Mouse (Mus musculus): ENCODE data around the gene Ubac2.

The Ubac2 gene

DNA sequence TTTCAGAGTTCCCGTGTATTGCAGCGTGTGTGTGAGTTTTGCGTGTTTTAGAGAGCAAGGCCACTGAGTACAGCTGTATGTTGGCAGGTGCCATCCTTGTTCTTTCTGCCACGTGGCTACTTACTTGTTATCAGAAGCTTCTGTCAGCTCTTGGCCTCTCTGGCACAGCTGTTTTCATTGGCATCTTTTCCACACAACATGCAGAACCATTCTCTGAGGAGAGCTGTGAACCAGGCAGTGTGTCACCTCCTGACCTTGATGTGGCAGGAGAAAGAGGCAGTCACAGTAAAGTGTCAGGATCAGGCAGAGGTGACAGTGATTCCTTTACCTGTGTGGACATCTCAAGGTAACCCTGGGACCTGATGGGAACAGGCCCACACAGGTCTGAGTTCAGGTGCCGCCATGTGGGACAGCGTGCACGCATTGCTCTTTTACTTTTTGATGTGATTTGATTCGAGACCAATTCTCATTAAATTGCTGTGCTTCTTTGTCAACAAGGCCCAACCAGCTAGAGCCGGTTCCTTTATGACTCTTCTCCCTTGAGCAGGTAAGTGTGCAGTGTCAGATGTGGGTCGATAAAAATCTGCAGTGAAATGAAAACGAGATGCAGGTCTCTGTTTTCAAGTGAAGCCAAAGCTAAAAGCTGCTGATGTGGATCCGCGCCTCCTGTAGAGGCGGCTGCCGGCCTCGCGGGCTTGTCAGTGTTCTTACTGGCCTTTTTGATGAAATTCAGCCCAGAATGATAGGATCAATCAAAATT is 122.1 kb downstream of the Ubac2 start:
- DNase-seq (ENCODE audit: low read depth, low spot score), result no peak

DNA sequence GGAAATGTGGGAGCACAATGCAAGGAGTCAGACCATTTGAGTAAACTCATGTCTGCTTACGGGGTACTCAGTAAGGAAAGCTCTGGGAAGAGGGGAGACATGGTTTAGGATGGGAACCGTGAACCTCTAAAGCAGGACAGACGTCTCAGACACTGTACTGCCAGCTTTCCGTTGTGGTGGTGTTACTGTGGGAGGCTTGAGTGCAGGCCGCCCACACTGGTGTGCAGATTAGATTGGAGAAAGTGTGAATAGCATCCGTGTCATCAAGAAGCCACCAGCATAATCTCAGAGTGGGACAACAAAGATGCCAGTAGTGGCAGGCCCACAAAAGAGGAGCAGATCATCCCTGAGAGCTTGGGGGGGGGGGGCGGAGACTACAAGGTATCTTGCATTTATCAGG is 123.8 kb downstream of the Ubac2 start:
- DNase-seq (ENCODE audit: low read depth, low spot score), result no peak

DNA sequence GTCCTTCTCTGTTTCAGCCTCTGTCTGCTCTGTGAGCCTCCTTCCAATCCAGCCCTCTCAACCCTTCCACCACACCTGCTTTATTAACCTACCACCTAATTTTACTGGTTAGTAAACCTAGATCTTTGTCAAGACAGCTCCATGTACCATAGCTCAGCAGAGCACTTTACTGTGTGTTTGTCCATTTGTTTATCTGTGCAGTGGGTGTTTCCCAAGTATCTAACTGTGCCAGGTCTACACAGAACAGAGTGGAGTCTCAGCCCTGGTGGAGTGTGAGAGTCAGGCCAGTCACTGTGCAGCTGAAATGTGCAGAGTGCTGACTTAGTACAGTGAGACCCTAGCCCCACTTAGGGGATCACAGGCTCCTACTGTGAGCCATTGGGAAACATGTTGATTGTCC is 125.4 kb downstream of the Ubac2 start:
- no peak for DNase-seq (ENCODE audit: low read depth, low spot score)

DNA sequence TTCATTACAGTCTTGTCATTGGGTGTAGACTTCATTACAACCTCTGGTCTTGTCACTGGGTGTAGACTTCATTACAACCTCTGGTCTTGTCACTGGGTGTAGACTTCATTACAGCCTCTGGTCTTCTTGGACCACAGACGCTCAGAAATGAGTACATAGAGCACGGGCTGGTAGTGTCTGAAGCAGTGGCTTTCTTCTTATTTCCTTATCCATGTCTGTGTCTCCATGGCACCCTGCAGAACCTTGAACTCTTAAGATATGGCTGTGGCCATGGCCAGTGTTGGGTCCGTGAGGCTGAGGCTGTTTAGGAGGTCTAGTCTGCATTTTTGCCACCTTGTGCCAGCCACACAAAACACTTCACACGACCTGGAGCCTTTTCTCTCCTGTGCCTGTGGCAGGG is 129.8 kb downstream of the Ubac2 start:
- DNase-seq (ENCODE audit: low read depth, low spot score), result no peak

DNA sequence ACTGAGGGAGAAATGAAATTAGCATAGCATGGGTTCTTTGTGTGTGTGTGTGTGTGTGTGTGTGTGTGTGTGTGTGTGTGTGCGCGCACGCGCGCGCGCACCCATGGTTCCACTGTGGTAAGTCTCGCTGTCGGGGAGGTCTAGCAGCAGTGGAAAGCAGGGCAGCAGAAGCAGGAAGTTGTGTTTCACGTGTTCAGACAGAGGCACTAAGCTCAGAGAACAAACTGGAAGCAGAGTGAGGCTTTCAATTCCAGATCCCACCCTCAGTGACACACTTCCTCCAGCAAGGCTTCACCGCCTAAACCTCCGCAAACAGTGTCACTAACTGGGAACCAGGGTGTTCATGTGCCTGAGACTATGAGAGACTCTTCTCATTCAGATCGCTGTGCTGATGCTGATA is 131.1 kb downstream of the Ubac2 start:
- DNase-seq (ENCODE audit: low read depth, low spot score), result no peak

DNA sequence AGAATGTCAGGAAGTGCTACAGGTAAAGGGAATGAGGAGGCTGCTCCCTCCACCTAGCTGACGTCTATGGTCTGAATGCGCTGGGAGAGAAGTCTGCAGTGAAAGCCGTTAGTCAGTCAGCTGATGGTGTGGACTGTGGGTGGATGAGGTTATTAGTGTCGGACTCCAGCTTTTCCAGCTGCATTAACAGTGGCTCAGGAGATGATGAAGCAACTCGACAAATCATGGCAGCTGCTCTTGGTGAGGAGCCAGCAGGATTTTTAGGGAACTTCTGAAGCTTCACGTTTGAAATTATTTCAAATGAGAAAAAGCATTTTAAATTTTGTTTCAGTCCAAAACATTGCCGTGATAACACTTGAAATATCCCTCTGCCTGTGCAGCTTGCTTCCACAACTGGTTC is 131.9 kb downstream of the Ubac2 start:
- no peak for DNase-seq (ENCODE audit: low read depth, low spot score)

DNA sequence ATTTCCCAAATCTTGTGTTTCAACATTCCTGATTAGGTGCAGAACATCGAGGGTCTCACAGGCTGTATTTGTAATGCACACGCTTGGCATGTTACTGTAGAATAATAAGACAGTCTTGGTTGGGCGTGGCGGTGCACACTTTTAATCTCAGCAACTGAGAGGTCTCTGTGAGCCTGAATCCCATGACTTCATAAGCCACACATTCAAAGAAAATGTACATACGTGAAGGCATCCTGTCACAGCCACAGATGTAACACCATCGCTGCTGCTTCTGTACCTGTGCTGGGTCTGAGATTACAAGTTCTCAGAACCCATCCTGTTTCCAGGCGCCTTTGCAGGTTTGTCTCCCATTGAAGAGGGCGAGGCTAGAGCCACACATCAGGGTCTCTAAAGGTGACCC is 133.3 kb downstream of the Ubac2 start:
- DNase-seq (ENCODE audit: low read depth, low spot score), result no peak

DNA sequence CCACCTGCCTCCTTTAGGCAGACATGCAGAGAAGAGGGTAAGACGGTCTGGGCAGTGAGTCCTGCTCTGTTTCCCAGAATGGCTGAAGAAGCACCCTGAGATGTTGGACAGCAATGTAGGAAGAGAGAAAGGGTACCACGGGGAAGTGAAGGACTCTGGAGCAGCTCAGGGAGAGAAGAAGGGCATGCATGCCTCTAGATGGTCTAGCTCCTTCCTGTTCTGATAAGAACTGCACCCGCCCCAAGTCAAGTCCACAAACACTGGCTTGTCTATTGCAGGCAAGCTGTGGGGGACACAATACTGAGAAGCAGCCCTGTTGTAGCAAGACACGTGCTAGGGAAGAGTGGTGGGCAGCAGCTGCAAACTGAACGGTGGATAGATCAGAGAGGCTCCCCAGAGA is 133.8 kb downstream of the Ubac2 start:
- DNase-seq (ENCODE audit: low read depth, low spot score), result no peak

DNA sequence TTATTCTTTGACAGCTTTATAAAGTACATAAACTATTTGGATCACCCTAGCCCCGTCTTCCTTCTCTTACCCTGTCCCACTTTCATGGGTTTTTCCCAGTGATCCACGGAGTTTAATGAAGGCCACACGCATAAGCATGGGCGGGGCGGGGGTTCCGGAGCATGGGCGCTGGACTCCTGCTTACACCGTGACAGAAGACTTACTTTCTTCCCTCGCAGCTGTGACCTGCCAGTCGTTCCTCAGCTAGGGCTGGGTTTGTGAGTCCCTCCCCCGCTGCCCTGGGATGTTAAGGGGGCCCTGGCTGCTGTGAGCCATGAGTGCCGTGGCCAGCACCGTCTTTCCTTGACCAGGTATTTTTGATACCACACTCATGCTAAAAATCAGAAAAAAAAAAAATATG is 134.4 kb downstream of the Ubac2 start:
- no peak for DNase-seq (ENCODE audit: low read depth, low spot score)

DNA sequence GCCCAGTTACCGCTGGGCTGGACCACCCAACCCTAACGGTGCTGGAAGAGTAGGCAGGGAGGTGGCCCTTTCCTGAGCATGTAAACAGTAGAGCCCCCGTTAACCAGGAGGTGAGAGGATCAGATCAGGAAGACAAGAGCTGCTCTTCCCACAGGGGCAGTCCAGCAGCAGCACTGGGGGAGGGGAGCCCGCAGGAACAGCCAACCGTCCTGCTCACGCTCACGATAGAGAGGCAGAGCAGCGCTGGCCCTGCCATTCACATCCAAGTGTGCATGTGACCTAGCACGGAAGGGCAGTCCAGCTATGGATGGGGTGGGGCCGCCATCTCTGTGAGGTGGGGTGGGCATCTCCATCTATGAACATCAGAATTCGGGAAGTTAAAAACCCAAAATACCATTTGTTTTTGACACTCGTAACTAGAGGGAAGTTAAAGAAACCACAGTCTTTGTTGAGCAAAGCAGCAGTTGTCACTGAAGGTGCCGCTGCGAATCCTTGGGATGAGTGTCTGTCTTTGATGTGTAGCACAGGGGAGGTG is 135.1 kb downstream of the Ubac2 start:
- no peak for DNase-seq (ENCODE audit: low read depth, low spot score)

DNA sequence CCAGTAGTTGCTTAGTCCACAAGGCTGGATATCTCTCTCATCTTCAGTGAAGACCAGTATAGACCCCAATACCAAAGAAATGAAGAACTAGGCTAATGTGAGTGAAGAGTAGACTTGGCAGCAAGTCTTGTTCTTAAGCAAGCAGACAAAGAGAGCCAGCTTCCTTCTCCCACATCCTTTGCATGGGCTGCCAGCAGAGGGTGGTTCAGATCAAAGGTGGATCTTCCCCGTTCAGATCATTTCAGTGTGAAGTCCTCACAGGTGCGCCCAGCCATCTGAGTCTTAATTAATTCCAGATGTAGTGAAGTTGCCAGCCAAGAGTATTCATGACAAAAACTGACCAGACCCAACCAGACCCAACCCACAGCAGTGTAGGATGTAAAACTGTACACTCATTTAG is 139.5 kb downstream of the Ubac2 start:
- DNase-seq (ENCODE audit: low read depth, low spot score), result no peak

DNA sequence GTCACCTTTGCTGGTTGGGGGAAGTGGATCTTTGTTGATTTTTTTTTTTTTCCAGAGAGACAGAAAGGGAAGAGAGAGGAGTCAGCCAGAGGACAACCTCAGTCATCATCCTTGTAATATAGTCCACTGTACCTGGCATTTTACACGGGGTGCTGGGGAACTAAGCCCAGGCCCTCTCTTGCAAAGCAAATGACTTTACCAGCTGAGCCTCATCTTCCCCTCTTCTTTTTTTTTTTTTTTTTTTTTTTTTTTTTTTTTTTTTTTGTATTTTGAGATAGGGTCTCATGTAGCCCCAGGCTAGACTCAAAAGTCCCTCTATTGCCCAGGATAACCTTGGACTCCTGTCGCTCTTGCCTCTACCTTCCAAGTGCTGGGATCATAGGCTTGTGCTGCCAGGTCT is 141.0 kb downstream of the Ubac2 start:
- no peak for DNase-seq (ENCODE audit: low read depth, low spot score)

DNA sequence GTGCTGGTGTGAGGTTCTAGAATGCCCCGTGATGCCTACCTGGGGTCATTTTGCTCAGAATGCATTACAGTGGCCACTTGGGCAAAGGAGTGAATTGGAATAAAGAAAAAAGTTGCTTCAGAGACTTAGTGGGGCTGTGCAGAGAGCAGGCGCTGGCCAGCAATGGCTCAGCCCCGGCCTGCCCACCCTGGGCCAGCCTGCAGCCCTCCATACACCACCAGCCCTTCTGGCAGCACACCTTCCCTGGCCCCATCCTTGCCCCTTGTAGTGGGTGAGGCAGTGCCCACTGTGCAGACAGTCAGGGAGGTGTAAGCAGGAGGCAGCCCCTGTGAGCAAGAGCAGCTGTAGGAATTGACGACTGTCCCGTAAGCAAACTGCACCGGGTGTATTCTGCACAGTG is 142.1 kb downstream of the Ubac2 start:
- DNase-seq (ENCODE audit: low read depth, low spot score), result no peak

DNA sequence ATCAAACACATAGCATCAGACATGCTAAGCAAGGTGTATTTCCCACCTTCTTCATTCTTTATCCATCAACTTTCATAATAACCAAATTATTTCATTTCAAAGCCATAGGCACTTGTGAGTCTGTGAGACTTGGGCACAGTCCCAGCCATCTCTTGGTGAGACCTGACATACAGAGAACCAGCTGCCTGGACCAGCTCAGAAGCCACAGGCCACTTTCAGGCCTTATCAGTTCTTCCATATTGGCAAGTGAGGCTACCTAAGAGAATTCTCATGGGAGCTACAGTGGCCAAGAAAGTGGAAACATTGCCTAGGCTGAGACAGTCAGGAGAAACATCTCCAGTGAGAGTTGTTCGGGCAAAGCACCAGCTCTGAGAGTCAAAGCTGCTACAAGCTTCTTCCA is 144.6 kb downstream of the Ubac2 start:
- no peak for DNase-seq (ENCODE audit: low read depth, low spot score)

DNA sequence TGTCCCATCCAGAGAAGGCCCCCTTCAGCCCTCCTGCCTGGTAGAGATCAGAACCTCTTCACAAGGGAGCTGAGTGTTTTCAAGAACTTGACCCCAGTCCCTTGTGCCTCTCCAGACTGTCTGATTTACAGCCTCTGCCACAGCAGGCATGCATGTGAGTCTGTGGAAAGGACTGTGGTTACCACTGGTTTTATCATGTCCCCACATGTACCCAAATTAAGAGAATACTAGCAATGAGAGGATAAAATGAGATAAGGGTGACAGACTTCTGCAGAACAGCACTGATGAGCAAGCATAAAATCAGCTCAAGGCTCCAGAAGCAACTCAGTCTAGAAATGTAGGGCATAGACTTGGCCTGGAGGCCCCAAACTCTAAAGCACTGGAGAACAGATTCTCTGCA is 145.5 kb downstream of the Ubac2 start:
- no peak for DNase-seq (ENCODE audit: low read depth, low spot score)

DNA sequence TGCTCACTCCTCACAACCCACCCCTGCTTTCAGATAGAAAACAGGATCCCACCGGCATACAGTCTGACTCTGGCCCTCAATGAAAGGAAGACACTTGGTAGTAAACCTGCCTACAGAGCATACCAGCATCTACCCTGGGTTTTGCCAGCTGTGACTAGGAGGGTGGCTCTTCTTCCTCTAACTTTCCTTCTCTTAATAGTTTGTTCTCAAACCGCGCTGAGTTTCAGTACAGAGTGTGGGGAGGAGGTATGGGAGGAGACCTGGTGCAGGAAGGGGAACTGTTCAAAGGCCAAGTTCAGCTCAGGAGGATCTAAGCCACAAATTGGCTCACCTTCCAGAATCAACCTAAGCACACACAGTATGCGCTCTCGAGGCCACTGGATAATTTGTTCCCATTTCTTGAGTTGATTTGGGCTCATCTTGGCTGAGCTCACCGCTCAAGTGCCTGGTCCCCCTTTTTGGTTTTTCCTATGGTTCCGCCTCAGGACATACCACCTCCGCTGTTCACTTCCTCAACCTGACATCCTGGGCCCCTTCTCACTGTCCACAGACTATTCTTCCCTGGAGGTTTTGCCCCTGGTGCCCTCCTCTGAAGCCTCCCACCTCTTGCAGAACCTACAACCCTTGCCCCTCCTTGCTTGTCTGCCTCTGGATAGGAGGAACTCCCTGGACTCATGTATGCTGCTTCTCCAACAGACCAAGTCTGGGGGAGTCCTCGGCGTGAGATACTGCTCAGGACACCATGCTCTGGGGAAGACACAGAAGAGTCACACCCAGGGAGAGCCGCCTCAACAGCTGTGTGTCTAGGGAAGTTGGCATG is 150.7 kb downstream of the Ubac2 start:
- DNase-seq (ENCODE audit: low read depth, low spot score), result no peak

DNA sequence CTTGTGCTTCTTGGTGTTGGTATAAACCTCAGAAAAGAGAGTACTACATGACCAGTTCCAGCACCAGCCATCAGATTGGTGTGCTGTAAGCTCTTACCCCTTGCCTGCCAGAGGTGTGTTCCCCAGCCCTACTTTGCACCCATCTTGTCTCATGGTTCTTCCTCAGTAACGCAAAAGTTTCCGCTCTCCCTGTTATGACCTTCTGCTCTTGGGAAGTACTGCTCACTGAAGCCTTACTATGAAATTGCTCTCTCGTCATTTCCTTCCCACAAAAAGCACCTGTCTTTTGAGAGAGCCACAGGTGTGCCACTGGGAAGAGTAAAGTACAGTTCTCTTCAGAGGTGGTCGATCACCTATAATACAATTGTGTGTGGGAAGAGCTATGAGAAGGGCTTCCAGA is 151.4 kb downstream of the Ubac2 start:
- no peak for DNase-seq (ENCODE audit: low read depth, low spot score)

DNA sequence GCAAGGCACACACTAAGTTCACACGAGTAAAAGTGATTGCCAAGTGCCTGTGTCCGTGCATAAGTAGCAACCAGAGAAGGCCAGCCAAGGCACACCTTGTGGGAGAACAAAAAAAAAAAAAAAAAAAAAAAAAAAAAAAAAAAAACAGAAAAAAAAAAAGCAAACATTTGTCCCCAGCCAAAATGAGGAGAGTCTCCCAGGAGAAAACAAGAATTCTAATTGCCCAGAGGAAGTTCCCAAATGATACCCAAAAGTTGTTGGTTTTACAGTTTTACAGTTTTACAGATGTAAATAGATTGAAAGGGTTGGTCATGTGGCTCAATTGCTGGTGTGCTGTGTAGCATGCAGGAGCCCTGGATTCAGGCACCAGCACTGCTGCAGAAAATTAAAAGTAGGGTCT is 153.6 kb downstream of the Ubac2 start:
- no peak for DNase-seq (ENCODE audit: low read depth, low spot score)

DNA sequence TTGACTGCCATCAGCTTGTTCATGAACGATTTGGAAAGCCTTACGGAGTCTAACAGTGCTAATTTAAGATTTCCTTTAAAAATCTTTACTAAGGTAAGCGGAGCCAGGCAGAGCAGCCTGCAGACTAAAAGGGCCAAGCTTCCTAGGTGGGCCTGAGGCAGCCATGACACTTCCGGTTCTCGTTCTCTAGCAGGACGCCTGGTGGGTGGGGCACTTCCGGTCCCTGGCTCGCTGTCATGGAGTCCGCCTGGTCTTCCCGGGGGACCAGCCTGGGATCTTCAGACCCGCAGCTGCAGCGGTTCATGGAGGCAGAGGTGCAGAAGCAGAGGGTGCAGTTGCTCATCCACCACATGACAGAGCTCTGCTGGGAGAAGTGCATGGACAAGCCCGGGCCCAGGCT is 156.0 kb downstream of the Ubac2 start, which contains the start of gene Timm8a2:
Gene Timm8a2, plus strand, starts transcription at position 224 of the 400 bp plus-strand sequence.
- no peak for DNase-seq (ENCODE audit: low read depth, low spot score)

DNA sequence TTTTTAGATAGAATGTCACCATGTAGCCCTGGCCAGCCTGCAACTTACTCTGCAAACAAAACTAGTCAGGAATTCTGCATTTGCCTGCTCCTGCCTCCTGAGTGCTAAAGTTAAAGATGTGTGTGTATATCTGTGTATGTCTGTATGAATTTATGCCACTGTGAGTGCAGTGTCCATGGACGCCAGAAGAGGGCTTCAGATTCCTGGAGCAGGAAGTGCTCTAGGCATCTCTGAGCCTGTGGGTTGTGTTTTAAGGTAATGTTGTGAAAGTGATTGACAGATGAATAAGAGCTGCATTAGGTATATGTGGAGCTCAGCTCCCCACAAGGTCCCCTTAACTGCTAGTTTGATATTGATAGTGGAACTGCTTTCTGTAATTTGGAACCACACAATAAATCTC is 156.8 kb downstream of the Ubac2 start:
- no peak for DNase-seq (ENCODE audit: low read depth, low spot score)

DNA sequence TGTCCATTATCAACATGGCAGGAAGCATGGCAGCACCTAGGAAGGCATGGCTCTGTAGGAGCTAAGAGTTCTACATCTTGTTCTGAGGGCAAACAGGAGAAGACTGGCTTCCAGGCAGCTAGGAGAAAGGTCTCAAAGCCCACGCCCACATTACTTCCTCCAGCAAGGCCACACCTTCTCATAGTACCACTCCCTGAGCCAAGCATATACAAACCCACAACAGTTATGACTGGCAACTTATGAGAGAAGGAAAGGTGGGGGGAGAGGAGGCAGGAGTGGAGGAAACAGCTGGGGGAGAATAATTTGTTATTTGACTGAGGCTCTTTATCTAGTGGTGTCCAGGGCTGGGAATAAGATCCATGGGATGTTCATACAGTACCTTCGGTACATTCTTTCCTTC is 157.4 kb downstream of the Ubac2 start:
- DNase-seq (ENCODE audit: low read depth, low spot score), result no peak

DNA sequence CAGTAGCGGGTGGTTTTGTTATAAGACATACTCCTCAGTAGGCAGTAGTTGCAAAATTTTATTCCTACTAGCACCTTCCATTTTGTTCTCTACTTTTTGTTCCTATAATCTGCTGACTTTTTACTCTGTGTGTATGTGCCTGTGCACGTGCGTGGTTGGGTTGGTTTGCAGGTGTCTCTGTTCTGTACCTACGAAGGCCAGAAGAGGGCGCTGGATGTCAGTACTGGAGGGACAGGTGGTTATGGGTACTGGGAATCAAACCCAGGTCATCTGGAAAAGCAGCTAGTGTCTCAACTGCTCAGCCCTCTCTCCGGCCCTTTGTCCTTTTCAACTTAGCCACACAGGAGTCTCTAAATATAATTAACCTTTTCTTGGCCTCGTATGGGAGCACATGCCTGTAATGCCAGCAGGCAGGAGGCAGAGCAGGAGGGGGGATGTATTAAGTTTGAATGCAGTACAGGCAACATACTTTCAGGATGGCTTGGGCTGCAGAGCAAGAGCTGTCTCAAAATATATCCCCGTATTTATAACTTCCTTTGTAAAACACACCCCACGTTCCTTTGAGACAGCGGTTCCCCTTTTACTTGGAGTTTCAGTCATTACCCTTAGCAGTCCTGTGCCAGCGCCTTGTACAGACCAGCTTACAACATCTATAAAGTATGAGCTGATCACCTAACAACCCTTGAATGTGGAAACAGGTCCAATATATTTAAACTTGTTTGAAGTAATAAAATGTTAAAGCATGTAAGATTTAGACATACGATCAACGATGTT is 160.6 kb downstream of the Ubac2 start:
- DNase-seq (ENCODE audit: low read depth, low spot score), result peak; percentile 18
